Mouse (Mus musculus): ENCODE measurements around the gene Rnf20.

DNA sequence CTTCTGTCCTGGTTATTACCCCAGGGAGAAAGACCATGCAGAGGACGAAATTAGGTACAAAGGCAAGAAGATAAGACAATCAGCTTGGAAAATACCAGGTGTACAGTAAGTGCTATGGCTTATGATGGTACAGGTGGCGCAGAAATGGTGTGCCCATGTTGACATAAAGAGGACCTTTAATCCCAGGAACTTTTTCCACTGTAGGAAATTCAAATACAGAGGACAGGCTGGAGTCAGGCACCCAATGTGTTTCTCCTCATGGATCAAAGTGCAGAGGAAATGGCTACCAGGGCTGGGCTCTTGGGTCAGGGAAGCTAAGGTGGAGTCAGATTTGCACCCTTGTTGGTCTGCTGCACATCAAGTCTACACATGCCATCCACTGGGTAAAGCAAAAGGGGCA, 41.7 kb upstream of the Rnf20 start:
- TF ChIP-seq CTCF (IDR thresholded peaks at IDR 0.05; ENCODE audit: control insufficient read depth, insufficient read depth, low read length) (no peak), POLR2A (IDR thresholded peaks at IDR 0.05; ENCODE audit: borderline replicate concordance, control insufficient read depth, low read depth, low read length) (no peak)
